Mouse (Mus musculus): Measurements from ENCODE around the gene Ythdf1.
A peak's percentile ranks its signal among the peaks of the same experiment; 100 is the strongest.

The Ythdf1 gene

DNA sequence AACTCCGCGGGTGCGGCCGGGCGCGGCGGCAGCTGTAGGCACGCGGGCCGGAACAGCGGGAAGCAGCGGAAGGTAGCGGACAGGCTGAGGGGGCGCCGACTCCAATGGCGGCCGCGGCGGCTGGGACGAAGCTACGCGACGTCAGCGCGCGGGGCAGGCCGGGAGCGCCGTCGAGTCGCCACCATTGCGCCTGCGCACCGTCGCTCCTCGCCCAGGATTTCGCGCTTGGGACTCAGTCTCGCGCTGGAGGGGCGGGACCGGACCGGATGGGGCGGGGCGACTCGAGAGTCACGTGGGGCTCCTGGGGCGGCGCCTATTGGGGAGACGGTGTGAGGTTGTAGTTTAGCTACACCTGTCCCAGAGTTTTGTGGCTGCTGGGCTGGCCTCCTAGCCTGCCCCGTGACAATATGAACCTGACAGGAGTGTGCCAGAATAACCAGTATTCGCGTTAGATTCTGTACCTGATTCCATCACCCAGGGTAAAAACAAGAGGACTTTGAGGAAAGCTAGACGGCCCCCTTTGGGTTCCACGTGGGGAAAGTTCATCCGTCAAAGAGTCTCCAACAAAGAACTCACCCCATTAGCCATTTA, at the start of gene Ythdf1:
Gene Ythdf1, minus strand, starts transcription at position 140 of the 591 bp plus-strand sequence.
- peak; percentile 98 for DNase-seq (ENCODE audit: low read depth)

DNA sequence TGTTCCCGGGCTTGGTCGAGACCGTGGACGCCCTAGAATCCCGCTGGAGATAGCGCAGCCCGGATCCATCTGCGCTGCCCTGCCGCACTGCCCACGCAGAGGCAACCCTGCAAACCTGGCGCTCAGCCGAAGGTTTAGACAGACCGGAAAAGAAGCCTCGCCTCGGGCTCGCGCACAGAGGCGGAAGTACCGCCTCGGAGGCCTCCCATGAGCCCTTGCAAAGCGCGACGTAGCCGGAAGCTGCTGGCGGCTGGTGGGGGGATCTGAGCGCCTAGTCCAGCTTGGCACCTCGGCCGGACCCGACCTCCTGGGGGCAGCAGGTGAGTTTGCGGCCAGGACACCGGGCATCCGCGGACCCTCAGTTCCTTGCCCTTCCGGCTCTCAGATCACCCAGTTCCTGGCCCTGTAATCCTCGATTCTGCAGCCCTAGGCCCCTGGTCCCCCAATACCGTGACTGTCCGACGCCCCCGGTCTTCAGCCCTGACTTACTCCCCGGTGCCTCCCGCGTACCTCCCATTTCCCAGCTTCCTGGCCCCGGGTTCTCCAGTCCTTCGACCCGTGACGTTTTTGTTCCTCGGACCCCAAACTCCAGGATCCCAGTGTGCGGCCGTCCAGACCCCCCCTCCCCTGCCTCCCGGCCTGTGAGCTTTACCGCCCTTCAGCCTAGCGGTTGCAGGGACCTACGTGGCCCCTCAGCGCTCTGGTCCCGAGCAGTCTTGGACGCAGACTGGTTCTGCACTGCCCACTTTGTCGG, 46.4 kb upstream of the Ythdf1 start, which contains the start of gene Arfgap1:
Gene Arfgap1, plus strand, starts transcription at position 216 of the 754 bp plus-strand sequence.
- DNase-seq (ENCODE audit: low read depth), result peak; percentile 91

DNA sequence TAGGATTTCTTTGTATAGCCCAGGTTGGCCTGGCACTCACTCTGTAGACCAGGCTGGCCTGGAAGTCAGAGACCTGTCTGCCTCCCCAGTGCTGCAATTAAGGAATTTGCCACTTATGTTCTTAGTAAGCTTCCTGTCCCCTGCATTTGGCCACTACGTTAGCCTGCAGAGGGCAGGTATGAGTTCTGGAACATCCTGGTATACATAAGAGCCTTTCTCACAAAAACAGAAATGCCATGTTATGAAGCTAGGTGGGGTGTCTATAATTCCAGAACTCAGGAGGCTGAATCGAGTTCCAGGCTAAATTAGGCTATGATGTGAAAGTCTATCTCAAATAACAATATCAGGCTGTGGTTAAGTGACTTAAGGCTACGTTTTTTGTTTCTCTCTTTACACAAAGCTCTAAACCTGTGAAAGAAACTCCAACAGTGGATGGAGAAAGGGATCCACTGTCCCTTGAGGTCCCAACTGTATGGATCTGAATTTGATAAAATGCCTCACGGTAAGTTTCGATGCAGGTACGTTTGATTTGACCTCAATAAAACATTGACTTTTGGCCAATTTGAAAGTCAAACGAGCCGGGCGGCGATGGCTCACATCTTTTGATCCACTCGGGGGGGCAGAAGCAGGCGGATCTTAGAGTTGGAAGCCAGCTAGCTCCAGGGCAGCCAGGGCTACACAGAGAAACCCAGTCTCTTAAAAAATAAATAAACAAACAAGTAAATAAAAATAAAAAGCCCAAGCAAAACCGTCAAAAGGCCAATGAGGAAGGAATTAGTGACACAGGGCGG, 45.5 kb upstream of the Ythdf1 start:
- DNase-seq (ENCODE audit: low read depth), result peak; percentile 72

DNA sequence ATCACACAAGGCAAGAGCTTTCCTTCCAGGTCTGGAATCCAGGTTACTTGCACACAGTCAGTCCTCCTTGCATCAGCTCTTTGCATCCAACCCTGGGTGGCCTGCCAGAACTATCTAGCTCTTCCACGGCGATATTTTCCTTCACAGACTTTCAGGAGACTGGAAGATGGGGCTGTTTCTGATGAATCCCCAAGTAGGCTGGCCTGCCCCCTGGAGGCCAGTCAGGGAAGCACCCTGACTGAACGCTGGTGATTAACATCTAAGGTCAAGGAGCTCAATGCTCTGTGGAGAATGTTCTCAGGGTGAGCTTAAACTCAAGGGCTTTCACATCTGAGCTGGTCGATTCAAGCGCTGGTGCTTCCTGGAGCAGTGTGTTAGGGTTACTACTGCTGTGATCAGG, 43.2 kb upstream of the Ythdf1 start:
- peak; percentile 85 for DNase-seq (ENCODE audit: low read depth)

DNA sequence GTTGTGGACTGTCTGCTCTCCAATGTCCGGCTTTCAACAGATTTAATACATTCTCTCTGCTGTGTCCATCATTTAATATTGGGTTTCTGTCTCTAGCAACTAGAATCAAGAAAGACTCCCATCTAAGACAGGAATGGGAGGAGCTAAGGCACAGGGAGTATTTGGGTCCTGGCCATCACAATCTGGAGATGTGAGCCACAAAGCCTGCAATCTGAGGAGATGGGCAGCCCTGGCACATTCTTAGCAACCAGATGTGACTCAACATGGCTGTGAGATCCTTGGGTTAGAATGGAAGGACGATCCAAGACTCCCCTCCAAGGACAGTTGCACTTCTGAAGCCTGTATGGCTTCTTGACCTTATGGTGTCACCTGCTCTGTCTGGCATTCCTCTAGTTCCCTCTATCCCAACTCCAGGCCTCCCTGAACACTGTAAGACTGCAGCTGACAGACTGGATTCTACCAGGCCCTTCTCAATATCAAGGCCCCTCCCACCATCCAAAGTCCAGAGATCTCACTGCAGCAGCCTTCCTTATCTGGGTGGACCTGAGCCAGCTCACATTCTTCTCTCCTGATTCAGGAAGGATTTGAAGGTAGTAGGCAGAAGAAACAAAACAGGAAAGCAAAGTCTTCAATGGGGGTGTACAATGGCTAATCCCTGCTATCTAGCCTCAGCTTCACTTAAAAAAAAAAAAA, 42.0 kb upstream of the Ythdf1 start:
- DNase-seq (ENCODE audit: low read depth), result no peak

DNA sequence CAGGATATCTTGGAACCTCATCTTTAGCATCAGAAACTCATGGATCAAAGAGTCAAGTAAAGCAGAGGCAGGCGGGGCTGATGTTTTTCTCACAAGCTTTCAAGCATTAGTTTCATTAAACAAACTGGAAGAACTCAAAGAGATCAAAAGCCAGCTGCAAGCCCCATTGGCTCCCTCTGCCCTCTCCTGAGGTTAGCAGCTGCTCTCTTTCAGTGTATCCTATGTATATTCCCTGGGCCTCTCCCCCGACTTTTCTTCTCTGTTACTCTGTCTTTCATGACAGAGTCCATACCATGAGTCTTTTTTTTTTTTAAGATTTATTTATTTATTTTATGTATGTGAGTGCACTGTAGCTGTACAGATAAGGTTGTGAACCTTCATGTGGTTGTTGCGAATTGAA, 39.4 kb upstream of the Ythdf1 start:
- DNase-seq (ENCODE audit: low read depth), result no peak

DNA sequence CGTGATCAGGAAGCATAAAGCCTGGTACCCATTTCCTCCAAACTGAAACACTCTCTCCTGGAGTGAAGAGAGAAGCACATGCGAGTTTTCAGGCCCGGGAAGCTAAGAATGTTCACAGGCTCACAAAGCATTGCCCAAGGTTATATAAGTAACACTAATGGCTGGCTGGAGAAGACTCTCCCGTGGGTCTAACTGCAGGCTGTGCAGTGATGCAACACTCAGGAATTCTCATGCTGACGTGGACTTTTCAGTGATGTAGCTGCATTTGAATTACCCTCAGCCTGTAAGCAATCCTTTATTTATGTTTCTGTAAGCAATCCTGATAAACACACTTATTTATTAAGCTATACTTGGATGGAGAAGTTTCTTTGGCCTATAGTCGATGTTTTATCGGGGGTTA, 38.9 kb upstream of the Ythdf1 start:
- no peak for DNase-seq (ENCODE audit: low read depth)

DNA sequence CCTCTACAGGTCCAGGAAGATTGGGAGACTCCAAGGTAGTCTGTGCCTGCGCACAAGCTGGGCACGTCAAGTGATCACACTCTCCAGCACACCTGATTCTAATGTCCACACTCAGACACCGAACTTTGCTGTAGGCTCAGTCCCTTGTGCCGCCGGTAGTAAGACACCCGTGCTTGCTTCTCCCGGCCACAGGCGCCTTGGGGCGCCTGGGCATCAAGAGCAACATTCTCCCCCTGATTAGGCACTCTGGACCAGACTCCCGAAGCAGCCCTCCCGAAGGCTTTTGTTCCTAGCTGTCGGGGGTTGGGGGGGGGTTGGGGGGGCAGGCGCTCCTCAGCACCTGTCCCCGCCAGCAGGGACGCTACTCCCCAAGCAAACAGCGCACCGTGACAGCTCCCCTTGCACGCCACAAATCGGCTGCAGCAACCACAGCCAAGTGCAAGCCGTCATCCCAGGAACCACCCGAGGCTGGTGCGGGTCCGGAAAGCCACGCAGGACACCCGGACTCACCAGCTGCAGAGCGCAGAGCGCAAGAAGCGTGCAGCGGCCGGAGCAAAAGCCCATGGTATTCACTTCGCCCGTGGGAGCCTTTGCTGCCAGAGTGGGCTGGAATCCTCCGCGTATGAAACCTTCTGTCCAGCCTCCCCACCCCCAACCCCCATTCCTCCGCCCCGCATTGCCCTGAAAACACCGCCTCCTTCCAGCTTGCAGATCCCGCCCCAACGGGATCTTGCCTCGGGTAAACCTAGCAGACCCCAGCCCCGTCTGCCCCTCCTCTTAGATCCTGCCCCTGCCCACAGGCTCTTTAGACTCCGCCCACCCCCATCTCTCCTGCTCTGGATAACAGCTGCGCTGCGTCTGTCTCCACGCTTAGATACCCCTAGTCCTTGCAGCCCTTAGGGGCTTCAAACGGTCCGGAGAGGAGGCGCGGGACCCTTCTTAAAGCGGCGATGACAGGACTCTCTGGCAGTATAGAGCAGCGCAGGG, 33.6 kb upstream of the Ythdf1 start, which contains the start of gene Nkain4:
Gene Nkain4, minus strand, starts transcription at position 639 of the 987 bp plus-strand sequence.
- no peak for DNase-seq (ENCODE audit: low read depth)

DNA sequence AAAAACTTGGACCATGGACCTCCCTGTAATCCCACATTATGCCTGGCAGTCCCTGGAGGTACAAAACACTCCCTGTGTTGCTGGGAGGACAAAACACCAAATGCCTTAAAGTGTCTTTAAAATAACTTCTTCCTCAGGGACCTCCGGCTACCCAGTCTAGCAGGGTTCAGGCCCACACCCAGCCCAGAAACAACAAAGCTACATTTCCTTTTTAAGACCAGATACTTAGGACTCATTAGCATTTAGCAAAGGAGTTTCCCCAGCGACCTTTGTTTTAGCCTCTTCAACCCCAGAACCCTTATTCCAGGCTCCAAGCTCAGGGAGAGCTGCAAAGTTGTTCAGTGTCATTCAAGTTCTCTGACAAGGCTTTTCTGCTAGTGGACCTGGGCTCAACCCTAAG, 32.9 kb upstream of the Ythdf1 start:
- no peak for DNase-seq (ENCODE audit: low read depth)

DNA sequence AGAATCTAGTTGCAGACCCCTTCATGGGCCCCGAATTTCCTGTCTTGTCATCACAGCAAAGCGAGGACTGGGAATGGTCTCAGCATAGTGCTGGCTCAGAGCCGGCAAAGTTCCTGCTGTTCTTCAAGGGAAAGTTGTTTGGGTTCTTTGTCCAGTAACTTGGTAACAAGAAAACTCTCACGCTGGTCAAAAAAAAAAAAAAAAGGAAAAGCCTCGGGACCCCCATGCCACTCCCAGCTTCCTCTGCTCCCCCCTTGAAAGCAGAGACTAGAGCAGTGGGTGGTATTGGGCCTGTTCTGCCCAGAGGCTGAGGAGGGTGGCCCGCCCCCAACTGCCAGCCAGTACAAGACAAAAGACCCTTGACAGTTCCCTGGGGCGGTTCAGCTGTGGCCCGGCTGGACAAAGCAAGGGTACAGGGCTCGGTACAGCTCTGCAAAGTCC, 32.0 kb upstream of the Ythdf1 start:
- DNase-seq (ENCODE audit: low read depth), result no peak

DNA sequence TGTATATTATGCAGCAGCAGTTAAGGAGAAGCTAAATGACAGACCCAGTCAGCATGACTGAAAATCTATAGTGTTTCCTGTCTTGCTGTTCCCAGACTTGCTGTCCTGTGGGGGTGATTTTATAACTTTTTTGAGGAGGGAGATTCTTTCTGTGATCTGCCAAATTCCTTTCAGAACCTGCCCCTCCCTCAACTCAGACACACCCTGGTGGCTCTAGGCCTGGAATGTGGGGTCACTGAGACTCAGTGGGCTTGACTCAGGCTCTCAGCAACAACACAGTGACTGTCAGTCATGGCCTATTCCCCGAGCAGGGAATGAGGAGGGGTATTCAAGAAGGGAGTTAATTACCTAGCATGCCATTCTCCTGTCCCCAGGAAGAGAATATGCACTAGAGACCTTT, 29.2 kb upstream of the Ythdf1 start:
- DNase-seq (ENCODE audit: low read depth), result no peak

DNA sequence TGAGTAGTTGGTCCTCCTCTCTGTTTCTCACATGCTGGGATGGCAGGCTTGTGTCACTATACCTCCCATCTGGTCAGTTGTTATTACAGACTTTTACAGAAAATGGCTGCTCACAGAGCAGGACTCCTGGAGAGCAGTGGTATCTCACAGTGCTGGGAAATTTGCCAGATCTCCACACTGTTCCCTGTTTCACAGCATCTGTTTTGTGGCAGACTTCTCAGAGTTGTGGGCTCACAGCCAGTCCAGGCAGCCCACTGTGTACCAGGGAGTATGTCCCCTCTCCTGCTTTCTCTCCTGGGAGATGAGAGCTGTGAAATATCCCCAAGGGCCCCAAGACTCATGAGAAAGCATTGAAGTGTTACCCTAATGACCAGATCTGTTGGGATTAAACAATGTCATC, 21.1 kb upstream of the Ythdf1 start:
- no peak for DNase-seq (ENCODE audit: low read depth)

DNA sequence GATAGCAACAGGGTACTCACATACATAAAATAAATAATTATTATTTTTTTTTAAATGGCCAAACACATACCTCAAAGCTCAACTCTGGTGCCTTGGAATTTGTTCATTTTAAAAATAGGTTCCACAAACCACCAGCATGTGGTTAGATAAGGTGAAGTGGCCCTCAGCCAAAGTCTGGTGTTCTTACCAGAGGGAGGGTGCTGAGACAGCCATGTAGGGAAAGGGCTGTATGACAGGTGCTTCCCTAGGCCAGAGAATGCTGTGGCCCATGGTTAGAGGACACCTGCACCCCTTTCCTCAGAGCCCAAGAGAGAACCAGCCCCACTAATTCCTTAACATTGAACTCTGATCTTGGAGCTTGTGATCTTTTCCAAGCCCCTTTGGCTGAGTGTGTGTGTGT, 19.4 kb upstream of the Ythdf1 start:
- no peak for DNase-seq (ENCODE audit: low read depth)

DNA sequence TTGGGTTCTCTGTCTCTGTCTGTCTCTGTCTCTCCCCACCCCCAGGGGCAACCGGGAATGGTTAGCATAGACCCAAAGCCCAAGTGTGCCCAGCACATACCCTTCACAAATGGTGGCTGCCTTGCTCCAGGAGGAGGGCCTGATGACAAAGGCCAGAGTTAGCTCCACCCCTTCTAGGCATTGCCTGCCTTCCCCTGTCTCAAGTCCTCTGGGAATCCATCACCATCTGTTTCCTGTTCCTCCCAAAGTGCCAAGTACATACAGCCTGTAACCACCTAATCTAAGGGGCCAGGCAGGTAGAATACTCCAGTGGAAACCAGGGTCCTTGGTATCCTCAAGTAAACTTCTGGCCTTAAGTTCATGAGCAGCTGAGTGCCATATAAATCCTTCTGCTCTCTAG, 11.7 kb upstream of the Ythdf1 start:
- no peak for DNase-seq (ENCODE audit: low read depth)

DNA sequence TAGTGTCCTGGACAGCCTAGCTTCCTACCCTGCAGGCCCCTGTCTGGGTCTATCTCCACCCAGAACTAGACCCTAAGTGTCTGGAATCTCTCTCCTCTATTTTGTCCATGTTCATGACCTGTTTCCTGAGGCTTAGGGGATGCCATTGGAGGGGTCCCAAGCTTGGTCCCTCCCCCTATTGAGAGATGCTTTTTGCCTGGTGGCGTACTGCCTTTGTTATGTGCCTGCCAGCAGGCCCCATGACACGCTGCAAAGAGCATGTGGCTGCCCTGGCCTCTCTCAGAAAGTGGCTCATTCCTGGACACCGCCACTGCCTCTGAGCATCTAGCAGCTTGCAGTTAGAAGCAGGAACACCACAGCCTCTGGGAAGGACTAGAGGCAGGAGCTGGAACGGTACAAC, 8.0 kb upstream of the Ythdf1 start, which contains the start of gene Birc7:
Gene Birc7, plus strand, starts transcription at position 301 of the 400 bp plus-strand sequence.
- no peak for DNase-seq (ENCODE audit: low read depth)

DNA sequence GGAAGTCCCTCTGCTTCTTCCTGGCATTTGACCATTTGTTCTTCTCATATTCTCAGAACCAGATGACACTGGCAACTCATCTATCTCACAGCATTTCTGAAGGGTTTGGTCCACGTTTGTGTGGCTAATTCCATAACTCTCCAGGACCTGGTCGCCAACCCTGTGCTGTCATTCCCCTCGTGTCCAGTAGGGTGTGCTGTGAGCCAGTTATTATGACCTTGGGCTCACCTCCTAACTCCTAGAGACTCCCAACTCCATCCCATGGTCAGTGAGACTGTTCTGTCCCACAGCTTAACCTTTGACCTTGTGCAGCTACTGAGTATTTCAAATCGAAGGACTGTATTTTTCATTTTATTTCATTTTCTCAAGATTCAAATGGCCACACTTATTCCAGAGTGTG, 4.4 kb upstream of the Ythdf1 start:
- DNase-seq (ENCODE audit: low read depth), result peak; percentile 82

DNA sequence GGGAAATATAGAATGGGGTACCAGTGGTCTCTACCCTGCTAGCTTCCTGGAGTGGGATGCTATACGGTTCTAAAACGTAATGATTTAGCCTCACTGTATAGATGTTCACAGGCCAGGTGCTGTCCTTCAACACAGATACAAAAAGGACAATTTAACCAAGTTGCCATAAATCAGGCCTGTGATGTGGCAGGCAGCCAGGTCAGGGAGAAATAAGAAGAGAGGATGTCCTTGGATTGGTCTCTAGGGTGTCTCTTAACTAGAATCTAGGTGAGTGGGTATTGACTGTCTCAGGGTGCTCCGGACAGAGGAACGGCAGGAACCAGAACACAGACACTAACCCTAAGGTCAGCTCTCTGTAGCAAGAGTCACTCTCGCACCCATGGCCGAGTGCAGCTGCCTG, 2.0 kb upstream of the Ythdf1 start:
- no peak for DNase-seq (ENCODE audit: low read depth)

DNA sequence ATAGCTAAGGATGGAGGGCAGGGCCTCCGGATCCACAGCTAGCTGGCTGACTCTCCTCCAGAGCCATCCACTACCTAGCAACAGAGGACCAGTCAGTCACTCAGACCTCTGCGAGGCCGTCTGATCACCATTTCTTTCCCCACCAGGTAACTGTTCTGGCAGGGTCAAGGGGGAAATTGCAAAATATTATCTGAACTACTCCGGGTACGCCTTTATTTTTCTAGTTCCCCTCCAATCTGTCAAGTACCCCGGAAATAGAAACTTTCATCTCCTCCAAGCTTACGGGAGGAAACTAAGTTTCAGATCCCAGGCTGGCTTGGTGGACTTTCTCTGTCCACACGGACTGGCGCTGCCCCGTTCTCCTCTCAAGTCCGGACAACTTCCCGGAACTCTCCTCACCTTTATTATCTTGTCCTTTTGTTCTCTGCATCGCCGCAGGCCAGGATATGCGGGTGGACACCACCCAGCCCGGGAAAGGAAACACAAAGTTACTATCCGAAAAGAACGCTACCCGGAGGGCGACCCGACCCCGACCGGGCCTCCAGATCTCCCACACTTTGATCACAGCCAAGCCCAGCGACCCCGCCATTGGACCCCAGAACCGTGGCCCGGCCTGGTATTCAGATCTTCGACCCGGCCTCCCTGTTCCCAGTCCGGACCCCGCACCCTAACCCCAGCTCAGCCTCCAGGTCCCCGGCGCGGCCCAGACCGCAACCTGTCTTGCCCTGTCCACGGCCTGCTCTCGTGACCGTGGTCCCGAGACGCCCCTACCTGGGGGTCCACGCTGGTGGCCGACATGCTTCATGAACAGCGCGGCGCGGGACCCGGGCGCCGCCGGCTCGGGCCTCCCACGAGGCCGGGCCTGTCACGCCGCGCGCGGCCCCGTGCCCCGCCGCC, 588 bp downstream of the Ythdf1 start:
- DNase-seq (ENCODE audit: low read depth), result no peak

DNA sequence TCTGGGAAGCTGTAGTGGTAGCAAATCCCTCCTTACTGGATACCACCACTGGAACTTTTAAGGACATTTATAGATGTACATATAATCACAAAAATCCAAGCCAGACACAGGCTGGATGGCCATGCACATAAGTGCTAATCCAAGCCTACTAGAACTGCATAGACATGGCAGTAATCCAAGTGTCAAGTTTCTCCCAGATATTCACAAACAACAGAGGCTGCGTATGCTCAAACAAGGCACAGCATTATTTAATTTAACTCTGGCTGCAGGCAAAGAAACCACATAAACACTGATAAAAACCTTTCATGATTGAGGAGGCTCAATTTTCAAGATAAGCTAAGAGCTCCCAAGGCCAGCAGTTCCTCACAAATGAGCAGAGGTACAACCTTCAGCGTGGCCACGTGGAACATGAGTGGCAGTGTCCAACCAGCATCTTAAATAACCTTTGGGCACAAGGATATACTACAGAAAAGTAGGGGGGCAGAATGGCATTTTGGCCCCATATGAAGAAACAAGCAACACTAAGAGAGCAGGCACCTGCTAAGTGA, 4.8 kb downstream of the Ythdf1 start:
- no peak for DNase-seq (ENCODE audit: low read depth)

DNA sequence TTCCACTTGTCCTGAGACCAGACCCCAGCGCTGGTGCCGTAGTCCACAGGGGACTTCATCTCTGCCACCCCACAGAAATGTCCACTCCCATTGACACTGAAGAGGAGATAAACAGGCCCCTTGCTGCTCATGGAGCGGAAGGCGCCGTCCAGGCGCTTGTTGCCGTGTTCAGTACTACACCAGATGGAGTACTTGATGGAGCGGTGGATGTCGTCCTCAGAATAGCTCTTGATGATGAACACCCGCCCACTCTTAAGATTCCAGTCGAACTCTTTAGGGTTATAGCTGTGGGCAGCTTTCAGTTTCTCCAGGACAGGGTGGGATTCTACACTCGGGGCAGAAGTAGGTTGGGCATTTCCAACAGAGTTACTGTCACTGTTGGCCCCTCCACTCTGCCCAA, 9.8 kb downstream of the Ythdf1 start:
- no peak for DNase-seq (ENCODE audit: low read depth)

Data from naive thymus-derived CD4-positive, alpha-beta T cell, adult 2 months (primary cell).